Mouse (Mus musculus): ENCODE data around the gene Plekha7.

DNA sequence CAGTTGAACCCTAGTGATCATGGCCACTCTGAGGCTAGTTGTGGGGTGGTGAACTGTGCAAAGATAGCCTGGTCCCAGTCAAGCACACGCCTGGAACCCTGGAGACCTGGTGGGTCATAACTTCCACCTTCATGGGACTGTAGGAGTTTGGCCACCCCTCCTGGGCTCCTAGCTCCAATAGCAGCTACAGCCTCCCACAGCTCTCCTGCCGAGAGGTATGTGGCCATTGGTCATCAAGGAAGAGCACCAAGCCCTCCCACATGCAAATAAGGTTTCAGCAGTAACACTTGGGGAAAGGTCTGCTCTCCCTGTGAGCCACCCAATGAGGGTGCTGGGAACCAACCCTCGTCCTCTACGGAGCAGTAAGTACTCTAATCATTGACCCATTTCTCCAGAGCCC lies 55.7 kb downstream of the Plekha7 start:
- no peak for TF ChIP-seq CTCF (IDR thresholded peaks at IDR 0.05; ENCODE audit: insufficient read depth, low read depth, low read length)
- no peak for TF ChIP-seq POLR2A (IDR thresholded peaks at IDR 0.05; ENCODE audit: insufficient read depth, low read depth, low read length)

All from olfactory bulb, adult 2 months (tissue).